In genomic region chr6:100059803-100060202, GRCm38 (mm10) we compare ENCODE assay signal across 9 mouse cellular contexts.
DNase-seq lines count a peak whose midpoint lies in the region; ATAC-seq and TF ChIP-seq lines count a peak whose summit lies in the region.
"Had no signal": no experiment of that assay in that cellular context is flagged by ENCODE, and none has a peak within 500 bp of the region (broad histone marks: within the 10 kb centered on the region; RNA-seq: fewer than 3 reads in every experiment).

No protein-coding gene starts in this region.

- ATAC-seq in forebrain, embryonic 16.5 days = peak; percentile 89
- no peak for ATAC-seq in intestine, embryonic 15.5 days

- no peak for TF ChIP-seq CTCF in left cerebral cortex, adult 2 months (IDR thresholded peaks at IDR 0.05)

- H3K9ac ChIP-seq in forebrain, embryonic 16.5 days (replicated peaks; ENCODE audit: low read depth, low read length) = no peak overlapping the region
- no peak overlapping the region for H3K9ac ChIP-seq in intestine, embryonic 15.5 days
- H3K9ac ChIP-seq: limb, embryonic 15.5 days; stomach, embryonic 15.5 days had no signal

- H3K27me3 ChIP-seq in forebrain, embryonic 16.5 days (replicated peaks; ENCODE audit: control insufficient read depth, insufficient read depth, low read length) = no peaks in the 10 kb centered on the region
- no peaks in the 10 kb centered on the region for H3K27me3 ChIP-seq in intestine, embryonic 15.5 days (replicated peaks)

- WGBS in forebrain, embryonic 16.5 days = 36% methylated on average over 8 of the region's 8 CpGs
- 56% methylated on average over 8 of the region's 8 CpGs for WGBS in intestine, embryonic 15.5 days

- no peaks in the 10 kb centered on the region for H3K36me3 ChIP-seq in forebrain, embryonic 16.5 days (ENCODE audit: control insufficient read depth, insufficient read depth)
- no peaks in the 10 kb centered on the region for H3K36me3 ChIP-seq in intestine, embryonic 15.5 days
- H3K36me3 ChIP-seq: limb, embryonic 15.5 days; stomach, embryonic 15.5 days had no signal

- H3K9me3 ChIP-seq in forebrain, embryonic 16.5 days (ENCODE audit: control insufficient read depth, low read length) = no peaks in the 10 kb centered on the region
- no peaks in the 10 kb centered on the region for H3K9me3 ChIP-seq in intestine, embryonic 15.5 days
- H3K9me3 ChIP-seq: limb, embryonic 15.5 days; stomach, embryonic 15.5 days had no signal

- peak; percentile 95 for DNase-seq in adipocyte (ENCODE audit: low spot score)
- peak; percentile 77 for DNase-seq in adrenal gland, postnatal 14 days
- peak; percentile 87 for DNase-seq in heart, postnatal 4 days
- peak; percentile 29 to 65 for DNase-seq in left cerebral cortex, adult 2 months (ENCODE audit: extremely low spot score in 1 of 2, low spot score in 2 of 2)
- peak; percentile 63 for DNase-seq in ovary, postnatal 10 days (ENCODE audit: low spot score)

- H3K4me3 ChIP-seq in forebrain, embryonic 16.5 days (replicated peaks; ENCODE audit: low read length) = no peak overlapping the region
- no peak overlapping the region for H3K4me3 ChIP-seq in left cerebral cortex, adult 2 months
- H3K4me3 ChIP-seq in intestine, embryonic 15.5 days (replicated peaks) = no peak overlapping the region
- H3K4me3 ChIP-seq: limb, embryonic 15.5 days; stomach, embryonic 15.5 days had no signal

- intact Hi-C loops in left cerebral cortex, adult 2 months (cut with DNase I) = no loop called here

- no peak overlapping the region for H3K27ac ChIP-seq in forebrain, embryonic 16.5 days (ENCODE audit: low read length)
- no peak overlapping the region for H3K27ac ChIP-seq in left cerebral cortex, adult 2 months
- H3K27ac ChIP-seq in intestine, embryonic 15.5 days = no peak overlapping the region
- H3K27ac ChIP-seq: limb, embryonic 15.5 days; stomach, embryonic 15.5 days had no signal

- peaks cover 6% of the 10 kb centered on the region for H3K4me1 ChIP-seq in forebrain, embryonic 16.5 days (replicated peaks; ENCODE audit: control insufficient read depth, insufficient read depth, low read length)
- H3K4me1 ChIP-seq in intestine, embryonic 15.5 days (replicated peaks) = no peaks in the 10 kb centered on the region
- H3K4me1 ChIP-seq: stomach, embryonic 15.5 days had no signal

- H3K4me2 ChIP-seq in forebrain, embryonic 16.5 days (ENCODE audit: low read length) = no peak overlapping the region
- no peak overlapping the region for H3K4me2 ChIP-seq in intestine, embryonic 15.5 days (replicated peaks)
- H3K4me2 ChIP-seq: limb, embryonic 15.5 days; stomach, embryonic 15.5 days had no signal
